Mouse (Mus musculus): ENCODE results near the gene Vmn1r209.

- TF ChIP-seq CTCF (IDR thresholded peaks at IDR 0.05; ENCODE audit: control insufficient read depth, insufficient read depth, low read length) = no peak
- no peak for TF ChIP-seq POLR2A (IDR thresholded peaks at IDR 0.05; ENCODE audit: borderline replicate concordance, control insufficient read depth, low read depth, low read length)
Observed at GRCm38 (mm10) chr13:22831248-22831647, 21.8 kb upstream of the Vmn1r209 start, which contains the start of gene Vmn1r210.
